Mouse (Mus musculus) myocyte (in vitro differentiated cells): ENCODE measurements around the gene Zfp638.

Experiments
- CEBPB ChIP-seq: IDR thresholded peaks from 2 replicates; pipeline ENCODE4 v1.6.1; 2011; ENCODE audit warnings: mild to moderate bottlenecking, moderate library complexity; ENCODE audit not compliant: poor library complexity, insufficient read depth, severe bottlenecking
- E2F4 ChIP-seq: IDR thresholded peaks from one replicate; pipeline ENCODE4 v1.6.1; 2011; ENCODE audit warnings: mild to moderate bottlenecking, control low read depth, moderate library complexity; ENCODE audit not compliant: insufficient read depth
- MAX ChIP-seq: IDR thresholded peaks from one replicate; pipeline ENCODE4 v1.6.1; 2011; ENCODE audit warnings: low read depth, mild to moderate bottlenecking, control low read depth
- MYOD1 ChIP-seq, 3 experiments: IDR thresholded peaks; one replicate each; pipeline ENCODE4 v1.6.1; 2011; ENCODE audit warnings: control low read depth in 2 of 3, low read depth in 2 of 3, mild to moderate bottlenecking in 2 of 3, moderate library complexity in 1 of 3; ENCODE audit not compliant: insufficient read length in 2 of 3, control insufficient read depth in 1 of 3
- MYOG ChIP-seq, 3 experiments: IDR thresholded peaks; one replicate each; pipeline ENCODE4 v1.6.1; 2011; ENCODE audit warnings: control low read depth in 2 of 3, low read depth in 2 of 3, mild to moderate bottlenecking in 2 of 3; ENCODE audit not compliant: insufficient read length in 2 of 3, control insufficient read depth in 1 of 3, insufficient read depth in 1 of 3
- POLR2A ChIP-seq: IDR thresholded peaks from one replicate; pipeline ENCODE4 v1.6.1; 2011; ENCODE audit warnings: low read depth, mild to moderate bottlenecking, control low read depth, moderate library complexity; ENCODE audit not compliant: insufficient read length
- POLR2AphosphoS2 ChIP-seq: IDR thresholded peaks from one replicate; pipeline ENCODE4 v1.6.1; 2011; ENCODE audit warnings: low read depth, control low read depth; ENCODE audit not compliant: insufficient read length
- REST ChIP-seq: IDR thresholded peaks from one replicate; pipeline ENCODE4 v1.6.1; 2011; ENCODE audit warnings: mild to moderate bottlenecking, control low read depth, moderate library complexity; ENCODE audit not compliant: insufficient read depth, insufficient read length
- TCF12 ChIP-seq: IDR thresholded peaks from one replicate; pipeline ENCODE4 v1.6.1; 2011; ENCODE audit warnings: mild to moderate bottlenecking, control low read depth; ENCODE audit not compliant: poor library complexity, insufficient read depth, severe bottlenecking
- USF1 ChIP-seq: IDR thresholded peaks from one replicate; pipeline ENCODE4 v1.6.1; 2011; ENCODE audit warnings: low read depth, mild to moderate bottlenecking, control low read depth, moderate library complexity

GRCm38 (mm10) chr6:83886789-83887188 is 19.9 kb downstream of the Zfp638 start:
- TF ChIP-seq MYOD1 (IDR thresholded peaks at IDR 0.05; ENCODE audit: control insufficient read depth in 1 of 3, insufficient read length in 2 of 3, low read depth in 2 of 3) (no peak), USF1 (no peak), MAX (no peak), POLR2A (no peak), MYOG (IDR thresholded peaks at IDR 0.05; ENCODE audit: control insufficient read depth in 1 of 3, insufficient read depth in 1 of 3, insufficient read length in 2 of 3, low read depth in 2 of 3) (no peak), POLR2AphosphoS2 (no peak), E2F4 (no peak), TCF12 (no peak), CEBPB (no peak), REST (no peak)
